Mouse (Mus musculus) megakaryocyte, adult 5-6 weeks (primary cell): ENCODE data around the gene Btbd9. TPM values are rescaled to one million over a fixed set of nuclear protein-coding genes. Genes with fewer than 3 reads are reported as not detected.

Experiments used
- ATAC-seq: 2 replicates; pipeline ENCODE4 v1.8.0; 2016; ENCODE audit warnings: mild to moderate bottlenecking, inconsistent platforms; ENCODE audit not compliant: poor library complexity, severe bottlenecking
- total RNA-seq, 2 experiments: library from RNA; stranded (forward) in 1 of 2; stranded (reverse) in 1 of 2; fragments of 153-499, 151-499 nt in 1 of 2; fragments of 221-1000, 200-1000 nt in 1 of 2; gene quantifications; 2 replicates each; pipeline versions ENCODE4 v1.2.3 to v1.2.4; 2015 to 2017

The Btbd9 gene
- total RNA-seq, 2 experiments from 2014 or later: 15.5 to 21.0 TPM

- no peak for ATAC-seq
These were observed 382.2 kb downstream of the Btbd9 start for GRCm38 (mm10) chr17:30194091-30194490.

GRCm38 (mm10) chr17:30193615-30194014 is 382.7 kb downstream of the Btbd9 start:
- ATAC-seq: no peak

GRCm38 (mm10) chr17:30192416-30193005 is 383.8 kb downstream of the Btbd9 start:
- no peak for ATAC-seq

- no peak for ATAC-seq
These were observed 385.1 kb downstream of the Btbd9 start for GRCm38 (mm10) chr17:30191097-30191640.

- no peak for ATAC-seq
These were observed 388.0 kb downstream of the Btbd9 start for GRCm38 (mm10) chr17:30188031-30188981.

- ATAC-seq: no peak
These were observed 388.7 kb downstream of the Btbd9 start for GRCm38 (mm10) chr17:30187581-30187980.

- ATAC-seq: no peak
These were observed 389.1 kb downstream of the Btbd9 start for GRCm38 (mm10) chr17:30187154-30187553.

GRCm38 (mm10) chr17:30183561-30183960 is 392.7 kb downstream of the Btbd9 start:
- no peak for ATAC-seq

GRCm38 (mm10) chr17:30182063-30182462 is 394.2 kb downstream of the Btbd9 start:
- no peak for ATAC-seq

GRCm38 (mm10) chr17:30181554-30181953 is 394.7 kb downstream of the Btbd9 start:
- ATAC-seq: no peak

GRCm38 (mm10) chr17:30180197-30180596 is 396.1 kb downstream of the Btbd9 start:
- ATAC-seq: no peak

GRCm38 (mm10) chr17:30178402-30178801 is 397.9 kb downstream of the Btbd9 start:
- no peak for ATAC-seq

GRCm38 (mm10) chr17:30177435-30177834 is 398.9 kb downstream of the Btbd9 start:
- ATAC-seq: no peak

Other genes with a start within 250 kb of the Btbd9 start
- 23.8 and 24.3 TPM in 2 replicates for gene Dnah8, start 47.9 kb upstream of the Btbd9 start, total RNA-seq (2015)
- gene Dnah8, start 47.9 kb upstream of the Btbd9 start, total RNA-seq (2017): 35.7 and 43.9 TPM in 2 replicates
- gene Glo1, start 50.4 kb upstream of the Btbd9 start, total RNA-seq (2015): 52.5 and 55.3 TPM in 2 replicates
- 56.7 and 61.8 TPM in 2 replicates for gene Glo1, start 50.4 kb upstream of the Btbd9 start, total RNA-seq (2017)